Mouse (Mus musculus) hindbrain, embryonic 16.5 days (tissue): Measurements from ENCODE around the gene Gm42372. TPM values are rescaled to one million over a fixed set of nuclear protein-coding genes. Genes with fewer than 3 reads are reported as not detected.

ENCODE experiments used
- polyA plus RNA-seq: library from polyadenylated mRNA; unstranded; fragments of >200 nt; fragmentation: Nextera tagmentation; extraction: Ambion mirVana; gene quantifications from 2 replicates; pipeline ENCODE4 v1.2.1, GENCODE M21; 2015

The Gm42372 gene
- polyA plus RNA-seq, 1 experiment from 2014 or later = 7.4 TPM

Other genes with a start within 250 kb of the Gm42372 start
- 447 and 505 TPM in 2 replicates for gene Ap2s1, start 244.7 kb upstream of the Gm42372 start, polyA plus RNA-seq
- 9.6 and 11.5 TPM in 2 replicates for gene Slc1a5, start 201.7 kb upstream of the Gm42372 start, polyA plus RNA-seq
- 159 and 170 TPM in 2 replicates for gene Strn4, start 167.2 kb upstream of the Gm42372 start, polyA plus RNA-seq
- 46.9 and 48.4 TPM in 2 replicates for gene Fkrp, start 166.4 kb upstream of the Gm42372 start, polyA plus RNA-seq
- gene Prkd2, start 140.2 kb upstream of the Gm42372 start, polyA plus RNA-seq = 5.2 and 6.5 TPM in 2 replicates
- 2.9 and 3.5 TPM in 2 replicates for gene Dact3, start 107.8 kb upstream of the Gm42372 start, polyA plus RNA-seq
- gene Gng8, start 91.3 kb upstream of the Gm42372 start, polyA plus RNA-seq = 1.5 and 1.6 TPM in 2 replicates
- gene Ptgir, start 76.6 kb upstream of the Gm42372 start, polyA plus RNA-seq = 0.14 and 0.26 TPM in 2 replicates
- 419 and 442 TPM in 2 replicates for gene Calm3, start 59.0 kb upstream of the Gm42372 start, polyA plus RNA-seq
- gene Pnmal2, start 38.4 kb upstream of the Gm42372 start, polyA plus RNA-seq = 143 and 146 TPM in 2 replicates
- 57.4 and 58.3 TPM in 2 replicates for gene Pnmal1, start 23.4 kb upstream of the Gm42372 start, polyA plus RNA-seq
- 7.9 and 9.9 TPM in 2 replicates for gene Ccdc8, start 9.6 kb downstream of the Gm42372 start, polyA plus RNA-seq
- gene Ppp5c, start 44.8 kb downstream of the Gm42372 start, polyA plus RNA-seq = 132 and 138 TPM in 2 replicates
- 6.9 and 8.9 TPM in 2 replicates for gene Hif3a, start 79.3 kb downstream of the Gm42372 start, polyA plus RNA-seq
- gene Psg16, start 91.0 kb downstream of the Gm42372 start, polyA plus RNA-seq = 5.0 and 5.6 TPM in 2 replicates
- gene Ceacam3, start 167.2 kb downstream of the Gm42372 start, polyA plus RNA-seq = 0.06 TPM in 1 of 2 replicates, not detected in the other
- gene Psg29, start 220.4 kb downstream of the Gm42372 start, polyA plus RNA-seq = not detected in 2 replicates